ENCODE assay signal across 8 mouse cellular contexts in the genomic region with DNA sequence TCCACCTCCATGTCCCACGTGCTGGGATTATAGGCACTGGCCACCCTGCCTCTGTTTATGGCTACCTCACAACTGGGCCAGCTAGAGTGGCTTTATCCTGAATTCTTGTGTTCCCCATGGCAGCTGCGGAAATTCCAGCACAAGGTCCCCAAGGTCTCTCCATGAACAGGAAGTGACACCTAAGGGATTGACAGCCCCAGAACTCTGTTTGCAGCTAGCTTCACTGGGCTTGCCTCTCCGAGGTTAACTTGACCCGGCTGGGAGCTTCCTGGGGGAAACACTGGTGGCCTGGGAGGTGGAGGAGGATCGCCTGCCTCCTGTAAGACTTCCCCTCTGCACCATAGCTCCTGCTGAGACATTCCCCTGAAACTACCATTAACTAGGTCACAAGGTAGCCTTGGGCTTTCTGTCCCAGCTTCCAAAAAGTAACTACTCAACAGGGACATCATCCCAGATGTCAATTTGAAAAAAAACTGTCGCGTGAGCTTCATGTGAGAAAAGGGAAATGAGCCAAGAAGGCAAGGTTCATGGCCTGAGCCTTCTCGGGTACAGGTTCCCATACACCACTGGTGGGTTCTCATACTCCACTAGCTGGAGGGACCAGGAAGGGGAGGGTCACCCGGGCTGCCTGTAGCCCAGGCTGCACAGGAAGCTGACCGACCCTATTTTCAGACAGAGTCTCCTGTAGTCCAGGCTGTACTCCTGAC. TPM values are rescaled to one million over a fixed set of nuclear protein-coding genes. Genes with fewer than 3 reads are reported as not detected.
A peak's percentile ranks its signal among the peaks of the same experiment; 100 is the strongest.
DNase-seq lines count a peak whose midpoint lies in the region; ATAC-seq and TF ChIP-seq lines count a peak whose summit lies in the region.

No protein-coding gene starts in this region.

- H3K9me3 ChIP-seq in limb, embryonic 13.5 days, result no peaks in the 10 kb centered on the region
- H3K9me3 ChIP-seq in neural tube, embryonic 13.5 days, result no peaks in the 10 kb centered on the region

- peak overlapping the region; percentile 63; the same call in 1 of the 2 replicates for H3K4me3 ChIP-seq in spleen, adult 2 months (ENCODE audit: extremely low read depth, insufficient read depth, insufficient read length)
- peak overlapping the region; percentile 57 for H3K4me3 ChIP-seq in limb, embryonic 13.5 days
- peak overlapping the region; percentile 48 for H3K4me3 ChIP-seq in neural tube, embryonic 13.5 days

- TF ChIP-seq CTCF in spleen, adult 2 months (IDR thresholded peaks at IDR 0.05; ENCODE audit: extremely low read depth, insufficient read depth, insufficient read length, insufficient replicate concordance), result no peak

- ATAC-seq in limb, embryonic 13.5 days (ENCODE audit: low FRiP score, low read depth), result peak; percentile 22; the same call in 1 of the 2 replicates
- no peak for ATAC-seq in neural tube, embryonic 13.5 days (ENCODE audit: low read depth)
- ATAC-seq in activated CD4-positive, CD25-positive, alpha-beta regulatory T cell, adult 4 months, result no peak

- H3K4me2 ChIP-seq in limb, embryonic 13.5 days (replicated peaks), result peak overlapping the region; percentile 87
- H3K4me2 ChIP-seq in neural tube, embryonic 13.5 days, result peak overlapping the region; percentile 68

- TF ChIP-seq POLR2A in spleen, adult 2 months (IDR thresholded peaks at IDR 0.05; ENCODE audit: low read depth, low read length), result no peak

- H3K27me3 ChIP-seq in spleen, adult 2 months (ENCODE audit: control insufficient read depth, insufficient read depth, low read length), result no peaks in the 10 kb centered on the region
- H3K27me3 ChIP-seq in limb, embryonic 13.5 days, result no peaks in the 10 kb centered on the region
- H3K27me3 ChIP-seq in neural tube, embryonic 13.5 days, result no peaks in the 10 kb centered on the region

- WGBS in spleen, adult 2 months, result 28% methylated on average over 10 of the region's 10 CpGs
- 35% methylated on average over 10 of the region's 10 CpGs for WGBS in limb, embryonic 13.5 days
- WGBS in neural tube, embryonic 13.5 days, result 38% methylated on average over 10 of the region's 10 CpGs

- H3K27ac ChIP-seq in spleen, adult 2 months (ENCODE audit: insufficient read depth, low read length), result peak overlapping the region; percentile 48
- peak overlapping the region; percentile 87; the same call in 1 of the 2 replicates for H3K27ac ChIP-seq in limb, embryonic 13.5 days
- H3K27ac ChIP-seq in neural tube, embryonic 13.5 days (replicated peaks), result no peak overlapping the region

- no peak for DNase-seq in spleen, adult 2 months (ENCODE audit: low read depth in 1 of 2, low spot score in 2 of 2)
- no peak for DNase-seq in spleen, adult 18-20 months
- peak; percentile 32 for DNase-seq in heart, postnatal 4 days
- no peak for DNase-seq in thymus, adult 18-20 months
- DNase-seq in urinary bladder, postnatal 10 days (ENCODE audit: low spot score), result no peak

- H3K9ac ChIP-seq in limb, embryonic 13.5 days, result peak overlapping the region; percentile 67
- peak overlapping the region; percentile 69 for H3K9ac ChIP-seq in neural tube, embryonic 13.5 days

- no peaks in the 10 kb centered on the region for H3K4me1 ChIP-seq in spleen, adult 2 months (ENCODE audit: control insufficient read depth, insufficient read depth, insufficient read length)
- H3K4me1 ChIP-seq in limb, embryonic 13.5 days, result peaks cover 18% of the 10 kb centered on the region
- H3K4me1 ChIP-seq in neural tube, embryonic 13.5 days (replicated peaks), result peaks cover 16% of the 10 kb centered on the region

- H3K36me3 ChIP-seq in spleen, adult 2 months (ENCODE audit: control insufficient read depth, insufficient read depth, low read length), result no peaks in the 10 kb centered on the region
- no peaks in the 10 kb centered on the region for H3K36me3 ChIP-seq in limb, embryonic 13.5 days
- no peaks in the 10 kb centered on the region for H3K36me3 ChIP-seq in neural tube, embryonic 13.5 days

RNA-seq across cellular contexts. Expression of a gene that starts 8.5 kb away (rescaled TPM):
- 82.8 and 86.9 TPM in 2 replicates for polyA plus RNA-seq in spleen, adult 2 months (2012; rRNA removed)
- total RNA-seq in heart, postnatal 4 days (2021), result 10 to 100 TPM; 75.2 to 78.2 TPM
- polyA plus RNA-seq in limb, embryonic 13.5 days (2015; fragmentation: Nextera tagmentation; extraction: Ambion mirVana), result 310 and 326 TPM in 2 replicates
- polyA plus RNA-seq in neural tube, embryonic 13.5 days (2015; fragmentation: Nextera tagmentation; extraction: Ambion mirVana), result 184 and 214 TPM in 2 replicates
- polyA plus RNA-seq in activated CD4-positive, CD25-positive, alpha-beta regulatory T cell, adult 4 months (2017; shearing (Covaris generic)), result 100 to 1,000 TPM; 129 to 149 TPM

RNA-seq across cellular contexts. Expression of a gene that starts 12.7 kb away (rescaled TPM):
- polyA plus RNA-seq in spleen, adult 2 months (2012; rRNA removed), result 0.06 TPM in 1 of 2 replicates, not detected in the other
- not detected for total RNA-seq in heart, postnatal 4 days (2021)
- 0.18 and 0.20 TPM in 2 replicates for polyA plus RNA-seq in limb, embryonic 13.5 days (2015; fragmentation: Nextera tagmentation; extraction: Ambion mirVana)
- 0.31 and 0.85 TPM in 2 replicates for polyA plus RNA-seq in neural tube, embryonic 13.5 days (2015; fragmentation: Nextera tagmentation; extraction: Ambion mirVana)
- under 1 TPM in 1 of 2 experiments, not detected in 1; 0.43 TPM for polyA plus RNA-seq in activated CD4-positive, CD25-positive, alpha-beta regulatory T cell, adult 4 months (2017; shearing (Covaris generic))

RNA-seq across cellular contexts. Expression of a gene that starts 20.4 kb away (rescaled TPM):
- 10.1 and 10.7 TPM in 2 replicates for polyA plus RNA-seq in spleen, adult 2 months (2012; rRNA removed)
- total RNA-seq in heart, postnatal 4 days (2021), result 10 to 100 TPM; 13.0 to 14.2 TPM
- 5.5 and 5.7 TPM in 2 replicates for polyA plus RNA-seq in limb, embryonic 13.5 days (2015; fragmentation: Nextera tagmentation; extraction: Ambion mirVana)
- polyA plus RNA-seq in neural tube, embryonic 13.5 days (2015; fragmentation: Nextera tagmentation; extraction: Ambion mirVana), result 11.9 and 12.6 TPM in 2 replicates
- 1 to 10 TPM in 1 of 2 experiments, under 1 TPM in 1; 0.30 to 1.1 TPM for polyA plus RNA-seq in activated CD4-positive, CD25-positive, alpha-beta regulatory T cell, adult 4 months (2017; shearing (Covaris generic))

RNA-seq across cellular contexts. Expression of a gene that starts 42.2 kb away (rescaled TPM):
- polyA plus RNA-seq in spleen, adult 2 months (2012; rRNA removed), result 52.2 and 52.4 TPM in 2 replicates
- total RNA-seq in heart, postnatal 4 days (2021), result 1 to 10 TPM; 2.9 to 4.3 TPM
- 2.8 and 4.0 TPM in 2 replicates for polyA plus RNA-seq in limb, embryonic 13.5 days (2015; fragmentation: Nextera tagmentation; extraction: Ambion mirVana)
- polyA plus RNA-seq in neural tube, embryonic 13.5 days (2015; fragmentation: Nextera tagmentation; extraction: Ambion mirVana), result 4.9 and 6.2 TPM in 2 replicates
- polyA plus RNA-seq in activated CD4-positive, CD25-positive, alpha-beta regulatory T cell, adult 4 months (2017; shearing (Covaris generic)), result 1 to 10 TPM; 3.8 to 5.4 TPM
